In the genomic region with DNA sequence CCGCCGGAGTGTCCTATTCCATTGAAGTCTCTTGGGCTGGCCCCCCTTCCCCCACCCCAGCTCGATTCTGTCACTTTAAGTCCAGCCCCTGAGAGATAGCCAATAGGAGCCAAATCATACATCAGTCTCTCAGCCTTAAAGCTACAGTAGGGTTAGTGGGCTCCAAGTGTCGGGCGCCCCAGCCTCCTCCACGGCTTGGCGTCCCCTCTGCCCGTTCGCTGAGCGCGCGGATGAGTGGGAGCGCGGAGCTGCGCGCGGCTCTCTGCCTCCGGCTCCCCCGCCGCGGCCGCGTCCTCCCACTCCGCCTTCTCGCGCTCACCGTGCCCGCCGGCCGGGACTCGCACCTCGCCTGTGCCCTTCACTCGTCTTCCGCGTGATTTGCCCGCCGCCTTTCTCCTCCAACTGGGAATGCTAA, we compare ENCODE assay signal across 9 mouse cellular contexts.
DNase-seq lines count a peak whose midpoint lies in the region; ATAC-seq and TF ChIP-seq lines count a peak whose summit lies in the region.
"Had no signal": no experiment of that assay in that cellular context is flagged by ENCODE, and none has a peak within 500 bp of the region (broad histone marks: within the 10 kb centered on the region; RNA-seq: fewer than 3 reads in every experiment).

No protein-coding gene starts in this region.

- peak overlapping the region; percentile 66 for H3K4me3 ChIP-seq in ES-Bruce4 (ENCODE audit: low read depth, low read length)
- peak overlapping the region; percentile 53 for H3K4me3 ChIP-seq in forebrain, embryonic 15.5 days
- H3K4me3 ChIP-seq in hindbrain, embryonic 12.5 days = peak overlapping the region; percentile 51
- H3K4me3 ChIP-seq in lung, embryonic 15.5 days = peak overlapping the region; percentile 42
- H3K4me3 ChIP-seq: megakaryocyte, embryonic 14.5 days had no signal

- TF ChIP-seq CTCF in ES-Bruce4 (IDR thresholded peaks at IDR 0.05; ENCODE audit: low read depth, low read length) = no peak

- no peaks in the 10 kb centered on the region for H3K4me1 ChIP-seq in ES-Bruce4 (ENCODE audit: control insufficient read depth, insufficient read depth, low read length)
- peaks cover 21% of the 10 kb centered on the region for H3K4me1 ChIP-seq in forebrain, embryonic 15.5 days
- peaks cover 16% of the 10 kb centered on the region for H3K4me1 ChIP-seq in hindbrain, embryonic 12.5 days
- H3K4me1 ChIP-seq in lung, embryonic 15.5 days = peaks cover 15% of the 10 kb centered on the region

- peak; percentile 82 for ATAC-seq in forebrain, embryonic 15.5 days (replicated peaks)
- peak; percentile 83 for ATAC-seq in hindbrain, embryonic 12.5 days (ENCODE audit: low FRiP score)
- peak; percentile 71; the same call in 1 of the 2 replicates for ATAC-seq in lung, embryonic 15.5 days (ENCODE audit: borderline replicate concordance, extremely low read depth, low FRiP score, low TSS enrichment)

- no peaks in the 10 kb centered on the region for H3K36me3 ChIP-seq in ES-Bruce4 (ENCODE audit: control insufficient read depth, insufficient read depth, low read length, poor library complexity, severe bottlenecking)
- no peaks in the 10 kb centered on the region for H3K36me3 ChIP-seq in forebrain, embryonic 15.5 days
- H3K36me3 ChIP-seq in hindbrain, embryonic 12.5 days = no peaks in the 10 kb centered on the region
- H3K36me3 ChIP-seq in lung, embryonic 15.5 days = no peaks in the 10 kb centered on the region

- H3K9me3 ChIP-seq in ES-Bruce4 (replicated peaks; ENCODE audit: control insufficient read depth, insufficient read depth, low read length, poor library complexity, severe bottlenecking) = no peaks in the 10 kb centered on the region
- no peaks in the 10 kb centered on the region for H3K9me3 ChIP-seq in forebrain, embryonic 15.5 days
- no peaks in the 10 kb centered on the region for H3K9me3 ChIP-seq in hindbrain, embryonic 12.5 days (replicated peaks)
- H3K9me3 ChIP-seq in lung, embryonic 15.5 days = no peaks in the 10 kb centered on the region
- H3K9me3 ChIP-seq: megakaryocyte, embryonic 14.5 days had no signal

- no peak for TF ChIP-seq EP300 in ES-Bruce4 (IDR thresholded peaks at IDR 0.05; ENCODE audit: insufficient read depth, low read depth, low read length)

- peaks cover 18% of the 10 kb centered on the region for H3K27me3 ChIP-seq in ES-Bruce4 (ENCODE audit: control insufficient read depth, insufficient read depth, low read length, poor library complexity, severe bottlenecking)
- H3K27me3 ChIP-seq in forebrain, embryonic 15.5 days = peaks cover 63% of the 10 kb centered on the region
- peaks cover 88% of the 10 kb centered on the region for H3K27me3 ChIP-seq in hindbrain, embryonic 12.5 days
- H3K27me3 ChIP-seq in lung, embryonic 15.5 days = peaks cover 84% of the 10 kb centered on the region

- WGBS in forebrain, embryonic 15.5 days = under 1% methylated on average over 37 of the region's 37 CpGs
- WGBS in hindbrain, embryonic 12.5 days = under 1% methylated on average over 37 of the region's 37 CpGs
- WGBS in lung, embryonic 15.5 days = under 1% methylated on average over 37 of the region's 37 CpGs

- peak overlapping the region; percentile 81 for H3K4me2 ChIP-seq in forebrain, embryonic 15.5 days (replicated peaks)
- peak overlapping the region; percentile 91 for H3K4me2 ChIP-seq in hindbrain, embryonic 12.5 days (replicated peaks)
- peak overlapping the region; percentile 78 for H3K4me2 ChIP-seq in lung, embryonic 15.5 days

- no peak overlapping the region for H3K27ac ChIP-seq in ES-Bruce4 (ENCODE audit: insufficient read depth, low read length)
- no peak overlapping the region for H3K27ac ChIP-seq in forebrain, embryonic 15.5 days (replicated peaks)
- no peak overlapping the region for H3K27ac ChIP-seq in hindbrain, embryonic 12.5 days
- no peak overlapping the region for H3K27ac ChIP-seq in lung, embryonic 15.5 days

- TF ChIP-seq POLR2A in ES-Bruce4 (IDR thresholded peaks at IDR 0.05; ENCODE audit: insufficient read depth, low read length) = no peak

- no peak overlapping the region for H3K9ac ChIP-seq in ES-Bruce4 (ENCODE audit: low read depth, poor library complexity, severe bottlenecking)
- H3K9ac ChIP-seq in forebrain, embryonic 15.5 days (replicated peaks) = peak overlapping the region; percentile 46
- H3K9ac ChIP-seq in hindbrain, embryonic 12.5 days = peak overlapping the region; percentile 56
- no peak overlapping the region for H3K9ac ChIP-seq in lung, embryonic 15.5 days

- DNase-seq in cerebellum, adult 11 months = peak; percentile 44
- DNase-seq in layer of hippocampus, adult 9-11 months = peak; percentile 19
- DNase-seq in right cerebral cortex, postnatal 14 days = peak; percentile 37
- DNase-seq in spleen, postnatal 14 days (ENCODE audit: low spot score in 2 of 2) = no peak

Comparison
In these comparisons a context has a peak if more than half of its experiments do, and no peak if none do; other contexts are left out.
1. H3K9ac ChIP-seq: peak in forebrain, embryonic 15.5 days (single experiment) and hindbrain, embryonic 12.5 days (single experiment); none in ES-Bruce4 (single experiment) and lung, embryonic 15.5 days (single experiment).
2. DNase-seq: peak in cerebellum, adult 11 months (single experiment), layer of hippocampus, adult 9-11 months (single experiment) and right cerebral cortex, postnatal 14 days (single experiment); none in spleen, postnatal 14 days (0 of 2).
3. Peak in every context shown above with its lines, with median percentiles within 50 percentile points of each other: H3K4me3 ChIP-seq, ATAC-seq and H3K4me2 ChIP-seq.